Mouse (Mus musculus) megakaryocyte, embryonic 14.5 days (primary cell): Measurements from ENCODE around the gene Ift52.

Source experiments
- FLI1 ChIP-seq: IDR thresholded peaks from 2 replicates; pipeline ENCODE4 v1.6.1; 2012; ENCODE audit warnings: low read length, inconsistent platforms, mixed read lengths
- GATA1 ChIP-seq: IDR thresholded peaks from 3 replicates; pipeline ENCODE4 v1.6.1; 2012; ENCODE audit warnings: mixed read lengths, low read length, inconsistent platforms, borderline replicate concordance

- no peak for TF ChIP-seq GATA1
- TF ChIP-seq FLI1 = no peak
These were observed 28.9 kb upstream of the Ift52 start for GRCm38 (mm10) chr2:162988235-162988634.
